Mouse (Mus musculus): ENCODE results near the gene Rasa2.
"Not testable (repeated sequence)": the region's sequence is repeated elsewhere in the genome, so short reads cannot be mapped to it uniquely, and the experiment has no call there.

The Rasa2 gene

GRCm38 (mm10) chr9:96631389-96632072 is at the start of gene Rasa2:
Gene Rasa2 (minus strand): TSS chr9:96631617.
- peak; percentile 93 for DNase-seq (ENCODE audit: low spot score)

- no peak for DNase-seq (ENCODE audit: low spot score)
Measured at GRCm38 (mm10) chr9:96678611-96679010, 47.2 kb upstream of the Rasa2 start.

GRCm38 (mm10) chr9:96677711-96678110 is 46.3 kb upstream of the Rasa2 start:
- not testable (repeated sequence) for DNase-seq (ENCODE audit: low spot score)

GRCm38 (mm10) chr9:96676671-96677070 is 45.3 kb upstream of the Rasa2 start:
- DNase-seq (ENCODE audit: low spot score) = no peak

GRCm38 (mm10) chr9:96675763-96676640 is 44.6 kb upstream of the Rasa2 start:
- no peak for DNase-seq (ENCODE audit: low spot score)

GRCm38 (mm10) chr9:96675071-96675762 is 43.8 kb upstream of the Rasa2 start:
- DNase-seq (ENCODE audit: low spot score) = peak; percentile 75

GRCm38 (mm10) chr9:96674301-96674700 is 42.9 kb upstream of the Rasa2 start:
- DNase-seq (ENCODE audit: low spot score) = no peak

GRCm38 (mm10) chr9:96672466-96672865 is 41.0 kb upstream of the Rasa2 start:
- no peak for DNase-seq (ENCODE audit: low spot score)

GRCm38 (mm10) chr9:96671249-96671648 is 39.8 kb upstream of the Rasa2 start:
- DNase-seq (ENCODE audit: low spot score) = no peak

- DNase-seq (ENCODE audit: low spot score) = peak; percentile 96
Measured at GRCm38 (mm10) chr9:96669877-96670276, 38.5 kb upstream of the Rasa2 start.

- DNase-seq (ENCODE audit: low spot score) = peak; percentile 34
Measured at GRCm38 (mm10) chr9:96668628-96669027, 37.2 kb upstream of the Rasa2 start.

GRCm38 (mm10) chr9:96660510-96661244 is 29.3 kb upstream of the Rasa2 start:
- no peak for DNase-seq (ENCODE audit: low spot score)

GRCm38 (mm10) chr9:96659801-96660200 is 28.4 kb upstream of the Rasa2 start:
- no peak for DNase-seq (ENCODE audit: low spot score)

- DNase-seq (ENCODE audit: low spot score) = no peak
Measured at GRCm38 (mm10) chr9:96653538-96653937, 22.1 kb upstream of the Rasa2 start.

- DNase-seq (ENCODE audit: low spot score) = peak; percentile 48
Measured at GRCm38 (mm10) chr9:96652763-96653162, 21.3 kb upstream of the Rasa2 start.

GRCm38 (mm10) chr9:96650807-96651206 is 19.4 kb upstream of the Rasa2 start:
- no peak for DNase-seq (ENCODE audit: low spot score)

GRCm38 (mm10) chr9:96649924-96650323 is 18.5 kb upstream of the Rasa2 start:
- no peak for DNase-seq (ENCODE audit: low spot score)

- DNase-seq (ENCODE audit: low spot score) = no peak
Measured at GRCm38 (mm10) chr9:96649362-96649761, 17.9 kb upstream of the Rasa2 start.

GRCm38 (mm10) chr9:96646668-96647295 is 15.4 kb upstream of the Rasa2 start:
- DNase-seq (ENCODE audit: low spot score) = no peak

- DNase-seq (ENCODE audit: low spot score) = no peak
Measured at GRCm38 (mm10) chr9:96644840-96645239, 13.4 kb upstream of the Rasa2 start.

- DNase-seq (ENCODE audit: low spot score) = not testable (repeated sequence)
Measured at GRCm38 (mm10) chr9:96644002-96644401, 12.6 kb upstream of the Rasa2 start.
